Mouse (Mus musculus): ENCODE measurements at regions not wholly inside any gene's neighbourhood (a gene's known extent, or its start where the extent isn't known, plus 50 kb on each side); places are given as distances from the start of the nearest gene placed in this dataset.

DNA sequence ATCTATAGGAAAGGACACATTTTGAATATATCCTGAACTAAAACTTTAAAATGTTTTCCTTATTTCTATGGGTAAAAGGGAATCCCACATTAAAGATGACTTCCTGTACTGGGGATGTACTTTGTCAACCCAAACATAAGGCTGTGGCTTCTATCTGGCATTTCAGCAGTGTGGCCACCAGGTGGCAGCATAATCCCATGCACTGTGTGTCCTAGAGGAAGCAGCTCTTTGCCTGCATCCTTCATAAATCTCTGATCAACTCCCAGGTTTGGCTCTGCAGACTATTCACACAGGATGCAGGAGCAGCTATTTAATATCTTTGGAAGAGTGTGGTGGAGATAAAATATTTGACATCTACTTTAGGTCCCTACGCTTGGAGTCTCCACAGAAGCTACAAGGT lies 59.1 kb downstream of the Bmp15 start:
- POLR2A ChIA-PET: no interaction called here
- CTCF ChIA-PET: interaction anchor here (0.7 to 4.2 kb wide), 6 partner anchors 11 to 405 kb away, joined by 3 to 28 read pairs (median 3); no protein-coding TSS in a partner anchor
- peak; percentile 90 for TF ChIP-seq CTCF (IDR thresholded peaks at IDR 0.05)
- DNase-seq (ENCODE audit: low read depth, low spot score) (peak; percentile 12), ATAC-seq (no peak)
- in situ Hi-C loops (cut with MboI; ENCODE audit: low pct_unique_long_range_greater_than_20kb): loop anchor here (5.0 to 25.0 kb wide), 5 partner anchors 261 to 1376 kb away; partner anchors contain the start of gene Syp
- H3K27me3 ChIP-seq: peaks cover 15% of the 10 kb centered on the region

DNA sequence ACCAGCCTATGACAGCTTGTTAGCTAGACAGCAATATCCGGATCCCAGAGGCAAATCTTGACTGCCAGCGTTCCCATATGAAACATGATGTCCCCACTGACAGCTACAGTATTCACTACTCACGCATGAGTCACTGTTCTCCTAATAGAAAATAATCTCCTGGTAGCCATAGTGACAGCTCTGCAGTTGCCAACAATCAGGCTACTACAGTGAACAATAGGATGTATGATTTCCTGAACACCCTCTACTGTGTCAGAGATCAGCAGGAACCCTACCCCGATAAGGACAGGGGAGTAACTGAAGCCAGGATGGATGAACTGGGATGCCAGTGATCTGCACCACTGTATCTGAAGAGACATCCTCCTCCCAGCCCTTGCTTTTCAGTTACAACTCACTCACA lies 62.0 kb downstream of the Bmp15 start:
- ChIA-PET POLR2A (no interaction called here), CTCF (interaction anchor here (1.1 to 1.2 kb wide), 2 partner anchors 216 to 218 kb away, joined by 3 to 4 read pairs; no protein-coding TSS in a partner anchor)
- DNase-seq (ENCODE audit: low read depth, low spot score) (no peak), ATAC-seq (no peak)
- in situ Hi-C loops (cut with MboI; ENCODE audit: low pct_unique_long_range_greater_than_20kb): loop anchor here (25.0 kb wide), 4 partner anchors 379 to 1379 kb away; partner anchors contain the start of gene Syp
- TF ChIP-seq CTCF (IDR thresholded peaks at IDR 0.05): no peak
- H3K27me3 ChIP-seq: peaks cover 34% of the 10 kb centered on the region

- TF ChIP-seq CTCF (IDR thresholded peaks at IDR 0.05): peak; percentile 65
- DNase-seq (ENCODE audit: low read depth, low spot score) (no peak), ATAC-seq (no peak)
- CTCF ChIA-PET: interaction anchor here (1.2 to 2.8 kb wide), 5 partner anchors 9 to 372 kb away, joined by 4 to 12 read pairs (median 4); no protein-coding TSS in a partner anchor
- POLR2A ChIA-PET: interaction anchor here (0.6 kb wide), 1 partner anchor 344 kb away, joined by 9 read pairs; no protein-coding TSS in a partner anchor
- in situ Hi-C loops (cut with MboI; ENCODE audit: low pct_unique_long_range_greater_than_20kb): loop anchor here (25.0 kb wide), 4 partner anchors 383 to 1383 kb away; partner anchors contain the start of gene Syp
- H3K27me3 ChIP-seq: peaks cover 45% of the 10 kb centered on the region
Measured at GRCm38 (mm10) chrX:6254058-6254457, 66.5 kb downstream of the Bmp15 start.

- DNase-seq (ENCODE audit: low read depth, low spot score): no peak
- peaks cover 44% of the 10 kb centered on the region for H3K27me3 ChIP-seq
- no peak for TF ChIP-seq CTCF (IDR thresholded peaks at IDR 0.05)
- in situ Hi-C loops (cut with MboI; ENCODE audit: low pct_unique_long_range_greater_than_20kb): loop anchor here (25.0 kb wide), 4 partner anchors 384 to 1384 kb away; partner anchors contain the start of gene Syp
- ATAC-seq: no peak
- CTCF ChIA-PET: interaction anchor here (2.8 kb wide), 1 partner anchor 222 kb away, joined by 12 read pairs; no protein-coding TSS in a partner anchor
- POLR2A ChIA-PET: no interaction called here
Measured at GRCm38 (mm10) chrX:6252873-6253272, 67.6 kb downstream of the Bmp15 start.
